In genomic region chr15:31243260-31243659, GRCm38 (mm10) we compare ENCODE assay signal across 24 mouse cellular contexts. TPM values are rescaled to one million over a fixed set of nuclear protein-coding genes. Genes with fewer than 3 reads are reported as not detected.
A peak's percentile ranks its signal among the peaks of the same experiment; 100 is the strongest.
DNase-seq lines count a peak whose midpoint lies in the region; ATAC-seq and TF ChIP-seq lines count a peak whose summit lies in the region.
"Had no signal": no experiment of that assay in that cellular context is flagged by ENCODE, and none has a peak within 500 bp of the region (broad histone marks: within the 10 kb centered on the region; RNA-seq: fewer than 3 reads in every experiment).

No protein-coding gene starts in this region.

- no peak overlapping the region for H3K4me2 ChIP-seq in forebrain, embryonic 14.5 days (ENCODE audit: low read length)
- H3K4me2 ChIP-seq in forebrain, postnatal 0 days (ENCODE audit: low read depth): no peak overlapping the region
- H3K4me2 ChIP-seq: embryonic facial prominence, embryonic 12.5 days; embryonic facial prominence, embryonic 15.5 days; forebrain, embryonic 15.5 days; heart, embryonic 13.5 days; hindbrain, embryonic 14.5 days had no signal

- no peak overlapping the region for H3K9ac ChIP-seq in forebrain, embryonic 14.5 days (ENCODE audit: low read length)
- H3K9ac ChIP-seq in forebrain, postnatal 0 days: no peak overlapping the region
- H3K9ac ChIP-seq: embryonic facial prominence, embryonic 12.5 days; embryonic facial prominence, embryonic 15.5 days; forebrain, embryonic 15.5 days; heart, embryonic 13.5 days; hindbrain, embryonic 14.5 days had no signal

- no peak overlapping the region for H3K4me3 ChIP-seq in forebrain, embryonic 14.5 days (ENCODE audit: low read depth, low read length)
- no peak overlapping the region for H3K4me3 ChIP-seq in forebrain, postnatal 0 days (ENCODE audit: low read depth, low read length)
- H3K4me3 ChIP-seq: embryonic facial prominence, embryonic 12.5 days; embryonic facial prominence, embryonic 15.5 days; forebrain, embryonic 15.5 days; heart, adult 2 months; heart, embryonic 10.5 days; heart, embryonic 13.5 days had no signal

- 72% methylated on average over 10 of the region's 10 CpGs for WGBS in forebrain, embryonic 14.5 days
- WGBS in forebrain, postnatal 0 days: 62% methylated on average over 10 of the region's 10 CpGs

- H3K9me3 ChIP-seq in forebrain, embryonic 14.5 days (replicated peaks; ENCODE audit: control insufficient read depth, low read length): no peaks in the 10 kb centered on the region
- no peaks in the 10 kb centered on the region for H3K9me3 ChIP-seq in forebrain, postnatal 0 days (ENCODE audit: low read length)
- H3K9me3 ChIP-seq: forebrain, embryonic 15.5 days; heart, embryonic 13.5 days had no signal

- H3K36me3 ChIP-seq in forebrain, embryonic 14.5 days (ENCODE audit: control insufficient read depth, insufficient read depth, low read length): no peaks in the 10 kb centered on the region
- no peaks in the 10 kb centered on the region for H3K36me3 ChIP-seq in forebrain, postnatal 0 days (ENCODE audit: insufficient read depth)
- H3K36me3 ChIP-seq: forebrain, embryonic 15.5 days had no signal

- no peaks in the 10 kb centered on the region for H3K27me3 ChIP-seq in forebrain, embryonic 14.5 days (replicated peaks; ENCODE audit: control insufficient read depth, insufficient read depth, low read length)
- H3K27me3 ChIP-seq in forebrain, postnatal 0 days (ENCODE audit: insufficient read depth, low read length): no peaks in the 10 kb centered on the region
- H3K27me3 ChIP-seq: embryonic facial prominence, embryonic 12.5 days; embryonic facial prominence, embryonic 15.5 days; forebrain, embryonic 15.5 days; heart, embryonic 13.5 days had no signal

- 0 out of 2 replicates have a peak, but pooled peaks have one; percentile 10 for ATAC-seq in forebrain, embryonic 14.5 days
- ATAC-seq in forebrain, postnatal 0 days: no peak
- ATAC-seq in megakaryocyte progenitor cell, adult 5-6 weeks (replicated peaks; ENCODE audit: poor library complexity): peak; percentile 54
- ATAC-seq: activated CD4-positive, CD25-positive, alpha-beta regulatory T cell, adult 4 months; forebrain, embryonic 15.5 days had no signal

- no peak for TF ChIP-seq CTCF in forebrain, postnatal 0 days (IDR thresholded peaks at IDR 0.05; ENCODE audit: low read depth)

- no peak overlapping the region for H3K27ac ChIP-seq in forebrain, embryonic 14.5 days (ENCODE audit: low read depth, low read length)
- no peak overlapping the region for H3K27ac ChIP-seq in forebrain, postnatal 0 days (ENCODE audit: low read depth, low read length)
- H3K27ac ChIP-seq: embryonic facial prominence, embryonic 12.5 days; embryonic facial prominence, embryonic 15.5 days; forebrain, embryonic 15.5 days; heart, adult 2 months; heart, embryonic 10.5 days; heart, embryonic 13.5 days; hindbrain, embryonic 14.5 days had no signal

- no peaks in the 10 kb centered on the region for H3K4me1 ChIP-seq in forebrain, embryonic 14.5 days (ENCODE audit: control insufficient read depth, insufficient read depth, low read length)
- peaks cover 8% of the 10 kb centered on the region; the same call in 1 of the 2 replicates for H3K4me1 ChIP-seq in forebrain, postnatal 0 days (ENCODE audit: insufficient read depth)

- DNase-seq in forebrain, embryonic 14.5 days (ENCODE audit: low spot score): peak; percentile 17
- no peak for DNase-seq in forebrain, postnatal 0 days
- peak; percentile 31 for DNase-seq in lung, postnatal 10 days
- DNase-seq in lung, postnatal 4 days: no peak
- no peak for DNase-seq in cerebellum, adult 18-20 months
- no peak for DNase-seq in left cerebral cortex, postnatal 25 days (ENCODE audit: low spot score in 2 of 2)
- DNase-seq: adrenal gland, adult 8-10 months; adrenal gland, postnatal 25 days; cerebellum, adult 11-12 months; cerebellum, adult 9-10 months; cerebellum, postnatal 14 days; gastrocnemius, postnatal 10 days; gastrocnemius, postnatal 36 days; heart, adult 2 months; heart, postnatal 14 days; heart, postnatal 4 days had no signal

- intact Hi-C loops in left cerebral cortex, postnatal 25 days (cut with DNase I): no loop called here

RNA-seq across cellular contexts. Expression of gene Dap, which starts 19.1 kb away (rescaled TPM):
- 21.1 and 22.7 TPM in 2 replicates for polyA plus RNA-seq in forebrain, embryonic 14.5 days (2014; fragmentation: Nextera tagmentation; extraction: Ambion mirVana)
- 14.1 and 16.1 TPM in 2 replicates for total RNA-seq in forebrain, postnatal 0 days (2014; rRNA removed)
- 21.1 and 22.6 TPM in 2 replicates for polyA plus RNA-seq in forebrain, postnatal 0 days (2015; fragmentation: Nextera tagmentation; extraction: Ambion mirVana)
- total RNA-seq in megakaryocyte progenitor cell, adult 5-6 weeks (2015): 98.8 and 118 TPM in 2 replicates
- total RNA-seq in megakaryocyte progenitor cell, adult 5-6 weeks (2017): 82.2 and 87.6 TPM in 2 replicates
- total RNA-seq in left cerebral cortex, postnatal 25 days (2021): 1 to 10 TPM; 6.8 to 7.6 TPM

Comparison
In these comparisons a context has a peak if more than half of its experiments do, and no peak if none do; other contexts are left out.
1. DNase-seq: peak in forebrain, embryonic 14.5 days (single experiment) and lung, postnatal 10 days (single experiment); none in forebrain, postnatal 0 days (single experiment), lung, postnatal 4 days (0 of 2), cerebellum, adult 18-20 months (0 of 2) and left cerebral cortex, postnatal 25 days (0 of 2).